Mouse (Mus musculus) heart, adult 18-20 months (tissue): ENCODE results near the gene Tymp. TPM values are rescaled to one million over a fixed set of nuclear protein-coding genes. Genes with fewer than 3 reads are reported as not detected.
A peak's percentile ranks its signal among the peaks of the same experiment; 100 is the strongest.

Experiments
- DNase-seq, 2 experiments: peaks; one replicate each; pipeline ENCODE4 v3.0.0; 2021 to 2022; ENCODE audit warnings: mixed read lengths in 1 of 2
- long read RNA-seq, 2 experiments: library from polyadenylated mRNA; stranded (forward); transcript quantifications; one replicate each; pipeline ENCODE4 v2.0.0; 2021
- total RNA-seq, 2 experiments: library from RNA; stranded (reverse); gene quantifications; 2 replicates each; pipeline ENCODE4 v1.2.3; 2021

Gene Tymp
- total RNA-seq, result under 1 TPM; 0.49 to 0.50 TPM
- long read RNA-seq, experiment 1, partial matches to known transcripts, result 5 of 5 reads
- long read RNA-seq, experiment 1, other reads (novel, unspliced or antisense), result 0 of 5 reads
- long read RNA-seq, experiment 2, partial matches to known transcripts, result 4 of 4 reads
- long read RNA-seq, experiment 2, other reads (novel, unspliced or antisense), result 0 of 4 reads

DNA sequence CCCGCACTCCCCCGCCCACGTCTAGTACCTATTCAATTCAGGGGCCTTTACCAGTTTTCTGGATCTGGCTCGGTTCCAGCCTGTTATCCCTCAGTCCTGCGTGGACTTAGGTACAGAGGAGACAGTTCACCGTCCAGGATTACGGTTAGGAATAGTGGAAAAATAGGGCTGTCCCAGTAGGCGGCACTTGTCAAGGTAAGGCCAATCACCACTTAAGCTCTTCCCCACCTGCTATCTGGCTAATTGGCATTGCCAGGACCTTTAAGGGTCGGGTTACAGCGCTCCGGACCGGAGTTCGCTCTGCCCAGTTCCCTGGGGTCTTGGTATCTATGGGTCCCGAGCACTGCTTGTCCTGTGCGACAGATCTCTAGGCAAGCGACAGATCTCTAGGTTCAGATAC, at the start of gene Tymp:
TSS of gene Tymp (minus strand) at position 83 of the 400 bp plus-strand sequence.
- no peak for DNase-seq

DNA sequence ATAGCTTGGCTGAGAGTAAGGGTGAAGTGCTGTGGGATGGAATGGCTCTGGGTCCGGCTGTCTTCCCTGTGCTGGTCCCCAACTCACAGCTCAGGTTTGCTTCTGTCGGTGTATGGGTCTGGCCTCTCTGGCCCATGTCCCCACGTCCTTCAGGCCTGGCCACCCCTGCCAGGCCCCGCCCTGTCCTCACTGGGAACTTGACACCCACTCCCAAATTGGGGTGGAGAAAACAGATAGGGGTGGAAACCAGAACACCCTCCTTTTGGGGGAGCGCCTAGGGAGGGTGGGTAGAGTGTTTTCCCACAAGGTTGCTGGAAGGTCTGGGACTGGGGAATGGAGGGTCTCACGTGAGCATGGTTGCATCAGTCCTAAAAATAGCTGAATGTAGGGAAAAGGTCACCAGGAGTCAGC, 48.9 kb upstream of the Tymp start, which contains the start of gene Cpt1b:
TSS of gene Cpt1b (minus strand) at position 153 of the 411 bp plus-strand sequence.
- DNase-seq, result peak; percentile 81 to 90

DNA sequence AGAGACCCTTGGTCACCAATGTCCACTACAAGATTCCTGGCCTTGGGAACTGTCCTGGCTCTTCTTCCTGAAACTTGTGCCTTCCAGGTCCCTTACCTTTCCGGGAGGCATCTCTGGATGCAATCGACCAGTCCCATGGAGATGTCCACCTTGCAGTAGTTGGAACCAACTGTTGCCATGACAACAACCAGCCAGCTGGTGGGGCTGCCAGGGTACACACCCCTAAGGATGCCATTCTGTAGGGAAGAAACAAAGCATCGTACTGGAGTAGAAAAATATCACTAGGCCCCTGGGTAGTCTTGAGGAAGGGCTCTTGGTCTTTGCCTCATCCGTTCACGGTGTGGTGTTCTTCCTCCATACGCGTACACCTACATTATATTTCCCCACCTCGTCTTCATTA, 47.8 kb upstream of the Tymp start:
- DNase-seq, result no peak

DNA sequence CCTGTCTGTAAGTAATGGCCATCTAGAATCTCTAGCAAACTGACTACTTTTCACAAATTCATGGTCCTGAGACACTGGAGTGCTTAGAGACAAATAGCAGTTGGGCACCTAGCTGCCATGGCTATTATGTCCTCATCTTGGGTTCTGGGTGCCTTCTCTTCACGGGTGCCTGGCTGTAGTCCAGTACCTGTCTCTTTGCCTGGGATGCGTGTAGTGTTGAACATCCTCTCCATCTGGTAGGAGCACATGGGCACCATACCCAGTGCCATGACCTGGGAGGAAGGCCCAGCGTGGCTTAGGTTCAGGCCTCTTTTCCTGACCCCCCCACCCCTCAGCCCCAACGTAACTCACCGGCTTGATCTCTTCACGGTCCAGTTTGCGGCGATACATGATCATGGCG, 45.1 kb upstream of the Tymp start:
- DNase-seq, result no peak

DNA sequence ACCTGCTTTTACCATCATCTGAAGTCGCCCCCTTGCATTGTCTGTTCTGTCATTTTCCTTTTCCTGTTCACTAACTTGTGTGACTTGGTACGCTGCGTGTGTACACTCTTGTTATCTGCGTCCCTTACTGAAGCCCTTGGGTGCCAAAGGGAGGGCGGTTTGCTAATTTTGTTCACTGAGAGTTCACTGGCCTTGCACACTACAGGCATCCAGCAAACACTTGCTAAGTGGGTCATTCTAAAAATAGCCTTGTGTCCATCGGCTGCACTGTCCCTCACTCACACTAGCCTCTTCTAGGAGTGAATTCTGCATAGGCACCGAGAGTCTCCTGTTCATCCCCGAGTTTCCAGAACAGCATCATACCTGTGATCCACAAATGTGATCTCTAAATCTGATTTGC, 38.4 kb upstream of the Tymp start:
- DNase-seq, result peak; percentile 56 to 72

DNA sequence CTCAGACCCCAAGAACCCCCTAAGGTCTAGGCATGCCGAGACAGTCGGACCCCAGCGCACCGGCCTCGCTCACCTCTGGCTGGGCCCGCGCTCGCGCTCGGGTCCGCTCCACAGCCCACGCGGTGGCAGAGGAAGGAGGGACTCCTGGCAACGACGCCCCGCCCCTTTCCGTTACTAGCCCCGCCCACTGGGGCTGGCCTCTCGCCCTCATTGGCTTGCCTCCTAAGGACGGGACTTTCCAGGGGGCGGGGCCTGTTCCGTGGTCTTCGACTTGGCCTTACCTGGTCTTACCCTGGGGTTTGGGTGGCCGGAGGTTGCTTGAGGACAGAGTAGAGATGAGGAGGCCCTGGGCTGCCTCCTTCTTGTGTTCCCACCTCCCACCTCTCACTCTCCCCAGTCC, 33.3 kb upstream of the Tymp start, which contains the start of gene Syce3:
TSS of gene Syce3 (minus strand) at position 386 of the 400 bp plus-strand sequence.
- no peak for DNase-seq

DNA sequence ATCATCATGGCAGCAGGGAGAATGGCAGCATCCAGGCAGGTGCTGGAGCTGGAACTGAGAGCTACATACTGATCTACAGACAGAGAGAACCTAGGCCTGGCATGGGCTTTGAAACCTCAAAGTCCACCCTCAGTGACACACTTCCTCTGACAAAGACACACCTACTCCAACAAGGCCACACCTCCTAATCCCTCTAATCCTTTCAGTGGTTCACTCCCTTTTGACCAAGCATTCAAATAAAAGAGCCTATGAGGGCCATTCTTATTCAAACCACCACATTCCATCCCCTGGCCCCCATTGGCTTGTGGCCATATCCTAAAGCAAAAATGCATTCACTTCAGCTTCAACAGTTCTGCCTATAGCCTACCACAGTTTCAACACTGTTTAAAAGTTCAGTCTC, 29.9 kb upstream of the Tymp start:
- no peak for DNase-seq

DNA sequence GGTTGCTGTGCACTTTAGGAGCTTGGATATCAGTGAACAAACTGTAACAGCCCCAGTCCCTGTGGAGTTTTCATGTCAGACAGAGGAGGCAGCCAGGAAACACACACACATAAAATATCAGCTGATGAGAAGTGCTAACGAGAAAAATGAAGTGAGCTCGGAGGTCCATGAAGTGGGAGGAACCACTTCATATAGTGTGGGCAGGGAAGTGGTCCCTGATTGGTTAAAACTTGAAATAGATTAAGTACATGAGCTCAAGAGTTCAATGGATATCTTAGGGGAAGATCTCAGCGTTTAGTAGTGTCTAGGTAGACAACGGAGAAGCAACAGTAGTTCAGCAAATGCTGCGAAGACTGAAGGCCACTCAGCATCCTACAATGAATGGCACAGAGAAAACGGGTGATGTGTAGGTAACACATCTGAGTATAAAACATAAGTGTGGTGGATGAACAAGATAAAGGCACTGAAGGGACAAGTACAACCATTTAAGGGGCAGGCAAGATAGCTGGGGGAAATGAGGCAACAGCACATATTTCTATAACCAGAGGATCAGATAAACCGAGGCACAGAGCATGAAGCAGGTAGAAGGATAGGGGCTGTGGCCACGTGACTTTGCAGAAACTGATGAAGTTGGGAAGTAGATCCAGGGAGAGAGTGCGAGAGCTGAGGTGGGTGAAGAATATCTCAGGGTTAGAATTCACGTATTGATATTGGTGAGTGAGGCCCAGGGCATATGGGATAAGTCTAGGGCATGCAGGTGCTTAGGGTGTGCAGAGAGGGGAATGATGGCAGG, 28.2 kb upstream of the Tymp start:
- DNase-seq, result no peak

DNA sequence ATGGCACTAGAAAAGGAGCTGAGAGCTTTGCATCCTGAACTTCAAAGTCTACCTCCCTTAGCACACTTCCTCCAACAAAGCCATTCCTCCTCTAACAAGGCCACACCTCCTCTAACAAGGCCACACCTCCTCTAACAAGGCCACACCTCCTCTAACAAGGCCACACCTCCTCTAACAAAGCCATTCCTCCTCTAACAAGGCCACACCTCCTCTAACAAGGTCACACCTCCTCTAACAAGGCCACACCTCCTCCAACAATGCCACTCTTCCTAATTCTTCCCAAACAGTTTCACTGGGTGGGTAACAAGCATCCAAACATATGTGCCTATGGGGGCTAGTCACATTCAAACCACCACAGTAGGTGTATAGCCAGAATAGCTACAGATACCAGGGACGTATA, 25.6 kb upstream of the Tymp start:
- DNase-seq, result no peak

DNA sequence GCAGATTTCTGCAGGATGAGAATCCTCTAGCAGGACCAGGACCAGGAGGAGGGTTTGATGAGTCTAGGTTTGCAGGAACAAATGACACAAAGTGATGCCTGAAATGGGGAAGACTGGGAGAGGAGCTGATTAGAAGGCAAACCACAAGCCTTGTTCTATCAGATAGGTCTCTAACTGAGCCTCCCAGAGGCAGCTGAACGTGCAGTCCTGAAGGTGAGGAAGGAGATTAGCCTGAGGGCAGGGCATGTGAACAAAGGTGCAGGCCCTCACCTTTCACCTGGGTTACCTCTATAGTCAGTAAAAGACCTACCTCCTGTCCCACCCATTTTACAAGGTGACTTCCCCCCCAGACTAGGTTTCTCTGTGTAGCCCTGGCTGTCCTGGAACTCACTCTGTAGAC, 22.9 kb upstream of the Tymp start:
- DNase-seq, result no peak

DNA sequence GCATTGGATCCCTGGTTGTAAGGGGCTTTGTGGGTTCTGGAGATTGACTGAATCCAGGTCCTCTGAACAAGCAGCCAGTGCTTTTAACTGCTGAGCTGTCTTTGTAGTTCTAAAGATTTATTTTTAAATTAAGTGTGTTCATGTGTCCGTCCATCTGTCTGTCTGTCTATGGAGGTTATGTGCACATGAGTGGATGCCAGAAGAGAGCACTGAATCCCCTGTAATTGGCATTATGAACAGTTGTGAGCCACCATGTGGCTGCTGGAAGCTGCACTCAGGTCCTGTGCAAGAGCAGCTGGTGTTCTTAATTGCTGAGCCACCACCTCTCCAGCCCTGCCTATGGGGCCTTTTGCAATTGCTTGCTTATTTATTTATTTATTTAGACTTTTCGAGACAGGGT, 21.3 kb upstream of the Tymp start:
- no peak for DNase-seq

DNA sequence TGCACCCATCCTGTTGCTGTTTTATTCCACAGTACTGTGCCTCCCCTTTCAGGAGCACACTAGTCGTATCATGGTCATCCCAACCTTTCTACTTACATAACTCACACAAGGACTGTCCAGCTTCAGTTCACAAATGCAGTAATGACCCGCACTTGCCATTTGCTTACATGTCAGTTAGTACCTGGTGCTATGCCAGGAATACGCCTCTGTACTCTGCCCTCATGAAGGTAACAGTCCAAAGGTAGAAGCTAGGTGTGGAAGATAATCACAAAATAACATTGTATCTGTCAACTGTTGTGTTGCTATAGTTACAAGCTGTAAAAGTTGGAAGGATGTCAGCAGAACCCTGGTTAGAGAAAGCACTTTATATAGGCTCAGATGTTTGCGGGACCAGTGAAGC, 20.0 kb upstream of the Tymp start:
- DNase-seq, result no peak

DNA sequence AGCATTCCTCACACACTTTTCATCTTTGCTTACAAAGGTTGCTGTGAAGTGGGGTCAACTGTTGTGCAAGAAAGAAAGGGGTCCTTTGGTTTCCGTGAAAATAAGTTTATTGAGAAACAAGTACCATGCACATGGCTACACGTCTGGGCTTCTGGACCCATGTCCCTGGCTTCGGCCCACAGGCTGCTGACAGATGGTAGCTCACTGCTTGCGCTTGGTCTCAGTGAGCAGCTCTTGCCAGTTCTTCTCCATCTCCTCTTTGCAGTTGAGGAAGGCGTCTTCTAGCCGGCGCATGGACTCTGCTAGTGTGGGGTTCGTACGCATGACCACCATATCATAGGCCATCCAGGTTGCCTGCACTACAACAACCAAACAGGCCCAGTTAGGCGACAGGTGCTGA, 13.2 kb upstream of the Tymp start:
- DNase-seq, result no peak

DNA sequence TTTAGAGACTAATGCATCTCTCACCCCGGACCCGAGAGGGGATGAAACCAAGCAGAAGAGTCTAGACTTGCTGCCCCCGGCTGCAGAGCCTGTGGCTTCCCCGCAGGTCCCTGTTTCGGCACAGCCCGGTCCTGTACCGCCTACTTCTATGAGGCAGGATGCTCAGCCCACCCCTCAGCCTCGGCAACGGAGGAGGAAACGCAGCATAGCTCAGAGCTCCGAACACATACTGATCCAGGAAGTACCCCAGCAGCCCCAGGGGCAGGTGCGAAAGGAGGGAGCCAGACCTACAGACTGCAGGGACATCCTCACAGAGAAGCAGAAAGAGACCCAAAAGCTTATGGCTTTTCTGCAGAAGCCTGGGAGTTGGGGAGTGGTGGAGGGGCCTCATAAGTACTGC, 10.3 kb upstream of the Tymp start:
- no peak for DNase-seq

DNA sequence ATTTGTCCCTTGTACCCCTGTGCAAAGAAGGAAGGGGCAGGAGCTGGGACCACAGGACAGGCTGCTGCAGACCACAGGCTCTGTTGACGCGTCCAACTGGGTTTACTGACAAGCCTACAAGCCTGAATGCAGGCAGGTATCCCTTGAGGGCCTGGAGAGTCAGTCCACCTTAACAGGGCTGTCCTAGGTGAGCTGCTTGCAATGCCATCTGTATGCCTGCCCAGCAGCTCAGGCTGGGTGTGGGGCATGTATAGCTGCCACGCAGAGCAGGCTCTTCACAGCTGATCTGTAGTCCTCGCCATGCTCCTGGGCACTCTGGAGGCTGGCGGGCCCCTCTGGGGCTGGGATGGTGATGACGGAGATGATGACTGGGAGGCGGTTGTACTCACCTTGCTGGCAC, 7.8 kb upstream of the Tymp start, which contains the start of gene Klhdc7b:
TSS of gene Klhdc7b (plus strand) at position 301 of the 400 bp plus-strand sequence.
- DNase-seq, result no peak

DNA sequence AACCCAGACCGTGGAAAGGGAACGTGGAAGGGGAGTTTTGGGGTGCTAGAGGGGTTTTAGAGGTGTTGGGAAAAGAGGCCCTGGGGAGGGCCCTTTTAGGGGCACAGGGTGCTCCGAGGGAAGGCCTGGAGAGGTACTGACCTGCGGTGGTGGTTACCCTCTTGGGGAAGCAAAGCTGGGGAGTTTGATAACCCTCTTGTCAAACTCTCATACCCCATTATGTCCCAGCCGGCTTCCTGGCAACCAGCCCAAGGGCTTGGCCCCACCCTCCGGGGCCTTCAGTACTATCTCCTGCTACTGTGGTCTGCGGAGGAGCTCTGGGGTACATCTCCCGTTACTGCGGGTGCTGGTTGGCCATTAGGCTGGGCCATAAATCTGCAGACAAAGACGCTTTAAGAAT, 2.6 kb upstream of the Tymp start:
- no peak for DNase-seq

DNA sequence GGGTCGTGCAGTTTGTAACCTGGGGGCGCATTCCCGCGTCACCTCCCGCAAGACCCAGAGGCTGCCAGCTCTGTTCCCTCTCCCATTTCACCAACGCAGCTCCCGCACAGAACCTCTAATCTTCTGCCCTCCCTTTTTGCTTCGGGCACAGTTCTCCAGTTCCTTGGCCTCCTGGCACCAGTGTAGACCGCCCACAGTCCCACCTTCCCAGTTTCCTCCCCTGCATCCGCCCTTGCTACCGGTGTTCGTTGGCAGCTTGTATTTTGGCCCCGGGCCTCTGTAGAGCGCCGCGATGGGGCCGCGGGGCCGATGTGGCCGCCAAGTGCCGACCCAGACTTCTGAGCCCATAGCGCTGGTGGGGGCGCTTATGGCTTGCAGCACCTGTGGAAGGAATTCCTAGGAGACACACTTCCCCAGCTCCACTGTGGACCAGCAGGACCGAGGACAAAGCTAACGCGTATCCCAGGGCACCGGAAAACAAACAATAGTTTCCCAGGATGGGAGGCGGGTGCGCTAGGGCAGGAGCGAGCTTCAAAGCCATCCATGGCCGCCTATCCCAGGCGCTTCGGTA, 2.1 kb upstream of the Tymp start, which contains the start of gene Odf3b:
TSS of gene Odf3b (minus strand) at position 452 of the 571 bp plus-strand sequence.
- DNase-seq, result peak; percentile 72 to 74

DNA sequence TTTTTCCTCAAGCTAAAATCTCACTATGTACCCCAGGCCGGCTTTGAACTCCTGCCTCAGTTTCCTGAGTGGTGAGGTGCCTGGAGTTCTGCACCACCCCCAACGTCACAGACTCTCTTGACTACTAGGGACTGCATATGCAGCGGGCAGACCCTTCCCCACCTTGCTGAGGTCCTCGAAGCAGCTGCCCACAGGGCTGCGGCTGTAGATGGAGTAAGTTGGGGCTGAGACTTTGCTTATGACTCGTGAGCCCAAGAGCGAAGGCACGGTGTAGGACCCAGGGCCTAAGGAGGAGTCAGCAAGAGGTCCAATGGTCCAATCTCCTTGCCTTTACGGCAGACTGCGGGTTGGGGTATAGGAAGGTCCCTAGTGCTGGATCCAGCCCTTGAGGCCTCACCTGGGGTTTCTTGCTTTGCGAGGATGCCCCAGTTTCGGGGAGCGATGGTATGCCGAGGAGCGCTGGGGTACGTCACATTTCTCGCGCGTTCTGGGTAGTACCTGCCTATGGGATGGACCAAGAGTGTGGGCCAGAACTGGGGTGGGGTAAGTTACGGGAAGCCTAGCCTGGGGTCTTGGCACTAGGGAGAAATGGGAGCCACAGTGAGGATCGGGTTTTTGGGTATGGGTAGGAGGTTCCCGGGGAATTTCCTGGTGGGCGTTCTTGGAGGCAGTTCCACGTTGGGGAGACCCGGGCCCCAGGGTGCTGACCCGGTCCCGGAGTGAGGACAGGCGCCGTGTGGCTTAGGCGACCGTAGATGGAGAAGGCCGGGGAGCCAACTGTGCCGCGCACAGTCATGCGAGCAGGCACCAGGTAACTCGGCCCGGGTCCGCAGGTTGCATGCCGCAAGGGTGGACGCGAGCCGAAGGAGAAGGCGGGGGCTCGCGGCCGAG, 1.3 kb upstream of the Tymp start:
- no peak for DNase-seq

DNA sequence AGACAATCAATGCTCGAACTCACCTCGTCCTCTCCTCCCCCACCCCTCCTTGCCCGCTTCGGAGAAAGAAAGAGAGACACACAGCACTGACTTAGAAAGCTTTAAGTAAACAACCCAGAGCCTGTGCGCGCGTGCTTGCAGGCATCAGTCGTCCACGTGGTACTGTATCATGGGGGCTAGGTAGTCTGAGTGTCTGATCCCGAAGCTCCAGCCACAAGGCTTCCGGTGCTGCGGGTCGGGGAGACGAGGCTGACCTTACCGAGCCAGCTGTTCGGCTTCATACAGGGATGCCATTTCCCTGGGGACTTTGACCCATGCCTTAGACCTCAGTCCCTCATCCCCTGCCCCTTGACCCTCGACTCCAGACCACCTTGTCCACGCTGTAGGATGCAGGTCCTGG, 523 bp upstream of the Tymp start:
- DNase-seq, result no peak

DNA sequence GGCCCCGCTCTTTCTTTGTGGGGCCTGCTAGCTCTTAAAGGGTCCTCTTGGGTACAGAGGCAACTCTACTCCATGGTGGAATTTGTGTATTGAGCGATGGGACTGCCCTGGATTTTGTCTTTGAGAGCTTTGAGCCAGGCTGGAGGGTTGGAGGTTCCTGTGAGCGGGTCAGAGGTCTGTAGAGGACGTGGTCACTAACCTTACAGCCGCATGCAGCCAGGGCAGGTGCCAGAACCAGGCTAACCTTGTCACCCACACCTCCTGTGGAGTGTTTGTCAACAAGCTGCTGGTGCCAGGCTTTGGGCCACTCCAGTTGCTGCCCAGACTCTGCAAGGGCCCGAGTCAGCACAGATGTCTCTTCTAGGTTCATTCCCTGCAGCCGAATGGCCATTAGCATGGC, 799 bp downstream of the Tymp start:
- DNase-seq, result no peak

DNA sequence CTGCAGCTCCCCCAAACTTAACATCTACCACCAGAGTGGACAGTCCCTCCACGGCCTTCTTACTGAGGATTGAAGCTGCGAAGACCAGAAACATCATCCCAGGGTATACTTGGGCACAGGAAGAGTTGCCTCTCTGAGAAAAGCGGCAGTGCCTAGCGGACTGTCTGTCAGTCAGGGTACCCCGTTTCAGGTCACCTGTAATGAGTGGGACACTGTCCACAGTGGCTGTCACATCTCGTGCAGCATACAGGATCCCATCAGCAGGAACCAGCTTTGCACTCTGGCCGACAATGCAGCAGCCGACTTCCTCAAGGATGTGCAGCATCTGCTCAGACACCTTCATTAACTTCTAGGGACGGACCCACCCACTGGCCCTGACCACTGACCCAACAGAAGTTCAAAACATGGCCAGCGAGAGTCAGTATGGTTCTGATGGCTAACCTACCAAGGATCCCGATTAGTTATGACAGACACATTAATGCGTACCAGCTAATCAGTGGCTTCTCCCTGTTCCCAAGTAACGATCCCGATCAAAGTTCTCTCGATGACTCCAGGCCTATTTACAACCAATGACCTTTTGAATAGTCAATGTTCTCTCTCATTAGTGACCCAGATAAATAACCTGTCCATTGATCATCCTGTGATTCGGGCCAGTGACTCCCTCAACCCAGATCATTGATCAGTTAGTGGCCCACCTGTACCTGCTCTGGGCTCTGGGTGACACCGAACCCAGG, 1.9 kb downstream of the Tymp start:
- no peak for DNase-seq

DNA sequence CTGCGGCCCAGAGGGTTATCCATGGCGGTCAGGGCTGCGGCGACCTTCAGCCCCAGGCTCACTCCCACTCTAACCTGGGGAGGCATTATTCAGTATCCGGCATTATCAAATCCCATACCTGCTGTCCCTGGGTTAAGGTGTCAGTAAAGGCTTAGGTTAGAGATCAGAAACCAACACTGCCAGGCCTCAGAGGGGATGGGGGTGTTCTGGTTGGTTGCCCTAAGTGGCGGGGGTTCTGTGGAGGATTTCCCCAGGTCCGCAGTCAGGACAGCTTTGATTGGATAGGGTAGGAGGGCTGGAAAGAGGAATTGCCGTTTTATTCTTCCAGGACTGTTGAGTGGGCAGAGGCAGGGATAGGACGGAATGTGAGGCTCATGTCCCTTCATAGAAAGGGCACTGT, 2.5 kb downstream of the Tymp start:
- no peak for DNase-seq
